Mouse (Mus musculus) kidney, postnatal 10 days (tissue): ENCODE results near the gene Klhl40.
A peak's percentile ranks its signal among the peaks of the same experiment; 100 is the strongest.

Source experiments
- DNase-seq: peaks from one replicate; pipeline ENCODE4 v3.0.0; 2021; ENCODE audit warnings: mixed read lengths

Gene Klhl40

DNA sequence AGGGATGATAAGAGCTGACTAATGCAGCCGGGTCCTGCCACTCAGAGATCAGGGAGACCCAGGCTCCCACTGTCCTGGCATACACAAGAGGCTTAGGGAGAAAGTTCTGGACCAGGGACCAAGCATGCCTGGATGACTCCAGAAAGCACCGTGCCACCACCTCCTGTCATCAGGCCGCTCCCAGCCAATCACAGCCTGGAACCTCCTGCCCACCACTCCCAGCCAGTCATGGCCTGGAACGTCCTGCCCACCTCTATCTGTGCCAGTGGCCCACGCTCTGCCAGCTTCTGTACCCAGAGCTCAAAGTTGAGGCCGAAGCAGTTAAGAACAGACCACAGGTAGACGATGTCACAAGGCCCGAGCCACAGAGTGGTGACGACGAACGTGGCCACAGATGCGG lies 7.4 kb downstream of the Klhl40 start:
- no peak for DNase-seq

DNA sequence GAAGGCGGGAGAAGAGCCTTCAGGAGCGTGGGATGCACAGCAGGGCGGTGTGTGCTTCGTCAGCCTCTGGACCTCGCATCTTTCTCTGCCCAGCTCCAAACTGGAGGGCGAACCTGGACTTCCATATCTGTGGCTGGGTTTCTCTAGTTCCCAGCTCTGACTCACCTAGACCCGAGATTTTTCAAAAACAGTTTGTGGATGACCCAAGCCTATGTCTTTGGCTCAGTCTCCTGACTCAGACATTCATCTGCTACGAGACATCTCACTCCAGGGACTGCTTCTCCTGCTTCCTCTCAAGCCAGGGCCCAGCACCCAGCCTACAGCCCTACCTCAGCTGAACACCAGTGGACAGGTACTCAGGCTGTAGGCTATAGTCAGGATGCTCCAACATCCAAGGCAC lies 7.9 kb downstream of the Klhl40 start:
- DNase-seq = no peak

DNA sequence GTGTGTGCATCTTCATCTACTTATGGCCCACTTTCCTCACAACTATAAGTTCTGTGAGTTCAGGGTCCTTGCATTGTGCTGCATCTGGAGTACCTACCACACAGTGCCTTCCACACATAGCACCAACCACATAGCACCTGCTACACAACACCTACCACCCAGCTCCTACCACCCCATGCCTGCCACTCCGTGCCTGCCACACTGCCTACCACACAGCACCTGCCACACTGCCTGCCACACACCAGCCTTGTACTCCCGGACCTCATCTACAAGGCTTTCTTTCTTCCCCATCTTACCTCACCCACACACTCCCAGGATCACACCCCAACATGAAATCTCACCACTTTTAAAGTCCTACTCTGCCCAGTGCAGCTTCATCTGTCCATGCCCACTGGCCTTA lies 9.0 kb downstream of the Klhl40 start:
- no peak for DNase-seq

DNA sequence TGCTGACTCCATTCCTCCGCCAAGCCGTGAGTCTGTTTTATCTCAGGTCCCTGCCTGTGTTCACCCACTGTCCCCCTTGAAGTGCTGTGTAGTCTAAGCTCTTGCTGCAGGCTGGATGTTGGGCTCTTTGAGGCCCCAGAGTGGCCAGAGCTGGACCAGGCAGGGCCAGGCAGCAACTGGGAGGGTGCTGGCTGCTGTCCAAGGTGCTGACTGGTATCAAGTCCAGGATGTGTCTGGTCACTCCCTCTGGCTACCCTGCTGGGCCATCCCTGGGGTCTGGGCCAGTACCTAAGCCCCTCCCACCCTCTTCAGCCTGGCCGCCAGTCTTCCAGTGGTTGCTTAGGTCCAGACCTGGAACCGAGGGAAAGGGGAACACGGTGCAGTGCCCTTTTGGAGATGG lies 13.8 kb downstream of the Klhl40 start:
- peak; percentile 89 for DNase-seq

DNA sequence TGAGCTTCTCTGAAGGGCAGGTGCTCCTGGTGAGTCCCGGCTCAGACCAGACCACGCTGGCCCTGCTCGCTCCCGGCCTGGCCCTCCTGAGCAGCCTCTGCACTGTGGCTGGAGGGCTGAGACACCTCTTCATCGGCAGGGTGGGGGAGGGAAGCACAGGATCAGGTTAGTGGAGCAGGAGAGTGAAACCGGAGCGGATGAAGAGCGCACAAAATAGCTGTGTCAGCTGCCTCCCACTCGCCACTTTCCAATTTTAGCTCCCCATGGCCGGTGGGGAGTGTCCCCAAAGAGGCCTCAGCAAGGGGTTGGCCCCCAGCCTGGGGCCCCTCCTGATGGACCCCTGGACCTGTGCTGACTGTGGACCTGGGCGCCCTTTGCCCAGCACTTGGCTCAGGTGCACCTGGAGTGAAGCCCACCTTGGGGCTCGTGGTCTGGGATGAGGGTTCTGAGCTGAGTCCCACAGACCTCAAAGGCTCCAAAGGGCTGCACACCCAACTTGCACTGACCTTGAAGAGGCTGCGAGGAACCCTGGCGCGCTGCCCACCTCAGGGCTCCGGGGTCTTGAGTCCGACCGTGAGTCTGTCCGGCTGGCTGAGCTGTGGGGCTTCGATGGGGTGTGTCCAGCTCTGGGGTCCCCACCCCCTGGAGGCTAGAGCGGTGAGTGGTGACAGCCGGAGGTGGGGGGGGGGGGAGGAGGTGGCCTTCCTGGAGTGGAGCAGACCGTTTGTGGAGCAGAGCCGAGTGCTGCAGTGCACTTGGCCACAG lies 14.5 kb downstream of the Klhl40 start, which contains the start of gene Hhatl:
TSS of gene Hhatl (minus strand) at position 751 of the 765 bp plus-strand sequence.
- DNase-seq = peak; percentile 31

DNA sequence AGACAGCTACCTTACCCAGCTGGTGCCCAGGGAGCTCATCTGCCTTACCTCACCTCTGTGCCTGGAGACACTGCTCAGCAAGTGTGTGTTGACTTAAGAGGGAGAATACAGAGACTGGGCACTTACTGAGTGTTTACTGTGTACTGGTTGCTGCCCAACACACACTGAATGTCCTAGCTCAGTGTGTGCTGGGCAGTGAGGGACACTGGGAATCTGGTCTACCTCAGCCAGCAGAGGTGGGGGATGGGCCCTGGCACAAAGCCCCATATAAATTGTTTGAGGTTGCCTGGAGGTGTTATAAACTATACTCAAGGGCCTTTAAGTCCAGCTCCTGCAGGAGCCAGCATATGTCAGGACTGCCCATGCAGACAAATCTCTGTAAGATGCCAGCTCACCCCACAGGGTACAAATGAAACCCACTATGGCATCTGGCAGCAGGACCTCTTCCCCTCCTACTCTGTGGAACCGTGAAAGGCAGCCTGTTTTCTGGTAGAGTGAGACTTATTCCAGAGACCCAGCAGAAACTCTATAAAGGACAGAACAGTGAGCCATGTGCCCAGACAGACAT lies 17.6 kb downstream of the Klhl40 start:
- no peak for DNase-seq

DNA sequence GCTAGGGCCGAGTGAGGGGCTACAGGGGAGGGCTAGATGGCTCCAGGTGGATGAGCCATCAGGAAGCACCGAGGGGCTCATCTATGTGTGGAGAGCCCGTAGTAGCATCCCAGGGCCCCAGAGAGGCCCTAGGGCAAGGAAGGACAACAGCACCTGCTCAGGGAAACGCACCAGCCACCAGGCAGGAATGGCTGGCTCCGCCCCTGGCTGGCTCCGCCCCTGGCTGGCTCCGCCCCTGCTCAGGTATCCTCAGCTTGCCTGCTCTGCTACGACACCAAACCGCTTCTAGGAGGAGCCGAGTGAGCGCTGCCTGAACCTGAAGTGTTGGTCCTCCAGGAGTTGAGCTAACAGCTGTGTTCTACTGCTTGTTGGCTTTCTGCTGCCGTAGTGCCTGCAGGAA lies 20.3 kb downstream of the Klhl40 start:
- DNase-seq = peak; percentile 54

DNA sequence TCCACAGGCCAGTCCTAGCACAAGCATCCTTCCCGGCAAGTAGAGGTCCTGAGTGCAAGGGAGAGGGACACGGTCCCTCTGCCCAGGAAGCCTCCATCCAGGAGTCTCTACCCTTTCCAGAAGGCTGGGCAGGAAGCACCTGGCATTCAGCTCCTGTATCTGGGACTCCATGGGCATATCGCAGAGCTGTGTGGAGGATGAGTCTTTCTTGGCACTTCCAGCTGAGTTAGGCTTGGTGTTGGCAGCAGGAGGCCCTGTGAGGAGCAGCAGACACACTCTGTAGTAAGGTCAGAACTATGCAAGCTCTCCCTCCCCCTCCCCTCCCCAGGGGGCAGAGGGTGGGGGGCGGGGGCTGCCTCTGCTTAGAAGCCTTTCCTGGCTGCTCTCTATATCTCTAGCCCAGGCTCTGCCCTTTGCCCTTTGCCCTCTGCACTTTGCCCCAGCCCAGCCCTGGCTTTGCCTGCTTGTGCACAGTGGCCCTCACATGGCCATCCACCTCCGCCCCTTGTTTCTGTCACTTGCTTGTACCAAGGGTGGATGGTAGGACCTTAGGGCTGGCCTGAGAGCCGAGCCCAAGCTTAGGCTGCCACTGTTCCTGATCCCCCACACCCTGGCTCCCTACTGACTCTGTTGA lies 21.6 kb downstream of the Klhl40 start:
- no peak for DNase-seq

DNA sequence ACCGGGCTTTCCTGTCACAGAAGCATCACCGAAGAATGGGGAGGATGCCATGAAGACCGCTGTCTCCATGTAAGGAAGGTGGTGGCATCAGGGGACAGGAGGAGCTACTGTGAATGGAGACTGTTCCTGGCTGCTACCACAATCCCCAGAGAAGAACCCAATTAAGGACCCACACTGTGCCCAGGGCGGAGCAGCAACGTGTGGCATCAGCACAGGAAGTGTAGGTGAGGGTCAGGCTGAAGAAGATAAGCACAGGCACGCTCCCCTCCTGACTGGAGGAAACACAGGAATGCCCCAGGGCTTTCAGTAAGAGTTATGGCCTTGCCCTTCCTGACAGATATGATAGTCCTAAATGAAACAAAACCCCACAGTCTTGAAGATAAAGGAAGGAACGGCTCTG lies 25.3 kb downstream of the Klhl40 start:
- DNase-seq = no peak

DNA sequence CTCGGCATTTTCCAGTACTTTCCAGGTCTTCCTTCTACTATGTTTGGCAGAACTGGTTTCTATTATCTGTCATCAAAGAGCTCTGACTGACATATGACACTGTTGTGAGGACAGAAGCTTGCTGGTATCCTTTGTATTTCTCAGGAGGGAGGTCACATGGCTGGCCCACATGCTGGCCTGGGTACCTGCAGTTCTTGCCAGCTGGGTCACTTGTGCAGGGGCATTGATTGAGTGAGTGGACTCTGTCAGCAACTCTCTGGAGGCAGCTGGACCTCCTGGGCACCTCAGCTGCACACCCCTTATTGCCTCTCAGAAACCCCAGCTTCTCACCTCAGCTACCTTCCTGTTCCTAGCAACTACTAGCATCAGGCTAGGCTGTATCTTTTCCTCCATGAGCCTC lies 30.1 kb downstream of the Klhl40 start:
- no peak for DNase-seq

DNA sequence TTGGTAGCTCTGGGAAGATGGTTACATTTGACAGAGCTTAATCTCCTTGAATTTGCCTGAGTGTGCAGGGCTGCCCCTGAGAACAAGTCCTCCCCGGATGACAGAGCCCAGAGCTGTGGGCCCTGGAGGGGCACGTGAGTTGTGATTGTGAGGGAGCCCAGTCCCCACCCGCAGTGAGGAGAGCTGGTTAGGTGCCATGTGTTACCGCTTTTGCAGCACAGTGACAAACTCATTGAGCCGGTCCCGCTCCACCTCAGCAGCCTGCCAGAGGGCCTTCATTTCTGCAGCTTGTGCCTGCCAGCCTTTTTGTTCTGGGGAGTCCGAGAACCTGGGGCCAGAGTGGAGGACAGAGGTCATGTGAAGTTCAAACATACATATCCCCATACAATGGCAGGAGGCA lies 30.5 kb downstream of the Klhl40 start:
- DNase-seq = no peak

DNA sequence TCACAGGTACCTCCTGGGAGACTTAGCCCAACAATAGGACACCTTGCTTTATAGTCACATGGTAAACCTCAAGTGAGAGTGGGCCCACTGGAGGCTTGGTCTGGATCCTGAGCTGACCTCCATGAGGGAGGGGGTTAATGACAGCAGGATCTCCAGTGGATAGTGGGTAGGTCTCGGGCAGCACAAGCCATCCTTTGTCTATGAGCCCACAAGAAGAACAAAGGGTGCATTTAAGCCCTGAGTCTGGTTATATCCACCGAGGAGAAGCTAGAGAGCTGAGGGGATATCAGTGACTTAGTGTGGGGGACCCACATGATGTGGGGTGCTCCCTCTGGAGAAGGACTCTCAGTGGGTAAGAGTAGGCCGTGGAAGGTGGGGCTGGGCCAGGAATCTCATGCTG lies 31.1 kb downstream of the Klhl40 start:
- DNase-seq = no peak

DNA sequence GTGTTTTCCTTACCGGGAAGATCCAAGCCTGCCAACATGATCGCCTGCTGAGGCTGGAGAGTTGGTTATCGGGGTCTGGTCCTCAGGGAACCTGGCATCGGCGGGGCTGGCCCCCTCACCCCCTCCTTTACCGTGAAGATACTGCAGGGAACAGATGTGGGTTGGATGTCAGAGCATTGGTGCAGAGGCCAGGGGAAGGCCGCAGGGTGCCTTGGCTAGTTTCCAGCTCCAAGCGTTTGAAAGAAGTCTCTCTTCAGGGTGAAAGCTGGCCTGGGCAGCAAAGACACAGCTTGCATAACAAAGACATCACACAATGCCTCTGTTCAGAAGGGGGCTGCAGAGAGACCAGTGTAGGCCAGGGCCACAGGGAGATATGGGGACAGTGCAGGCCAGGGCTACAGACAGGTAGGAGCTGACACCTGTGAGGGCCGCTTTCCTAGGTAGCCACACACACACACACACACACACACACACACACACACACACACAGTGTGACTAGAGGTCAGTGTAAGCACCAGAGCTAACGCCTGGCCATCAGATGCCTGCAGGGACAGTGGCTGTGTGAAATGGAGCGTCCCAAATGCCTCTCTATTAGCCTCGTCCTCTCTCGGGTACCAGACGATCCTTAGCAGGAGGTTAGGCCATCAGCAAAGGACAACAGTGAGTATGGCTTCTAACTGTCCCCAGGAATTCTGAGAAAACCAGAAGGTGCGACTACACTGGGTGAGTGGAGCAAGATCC lies 32.8 kb downstream of the Klhl40 start:
- no peak for DNase-seq

DNA sequence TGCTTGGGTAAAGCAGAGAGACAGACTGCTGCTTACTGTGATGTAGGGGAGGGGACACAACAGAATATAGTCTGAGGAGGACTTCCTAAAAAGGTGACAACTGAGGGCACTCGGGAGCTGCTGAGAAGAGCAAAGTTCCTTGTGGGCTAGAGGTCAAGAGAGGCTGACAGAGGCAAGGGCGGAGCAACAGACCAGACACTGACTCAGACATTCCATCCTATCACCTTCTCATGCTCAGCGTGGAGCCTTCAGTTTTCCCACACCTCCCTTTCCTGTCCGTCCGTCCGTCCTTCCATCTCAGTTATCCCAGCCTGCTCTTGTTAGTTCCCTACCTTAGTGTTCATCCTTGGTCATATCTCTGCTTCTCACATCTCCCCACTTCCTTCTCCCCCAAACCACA lies 37.8 kb downstream of the Klhl40 start:
- no peak for DNase-seq

DNA sequence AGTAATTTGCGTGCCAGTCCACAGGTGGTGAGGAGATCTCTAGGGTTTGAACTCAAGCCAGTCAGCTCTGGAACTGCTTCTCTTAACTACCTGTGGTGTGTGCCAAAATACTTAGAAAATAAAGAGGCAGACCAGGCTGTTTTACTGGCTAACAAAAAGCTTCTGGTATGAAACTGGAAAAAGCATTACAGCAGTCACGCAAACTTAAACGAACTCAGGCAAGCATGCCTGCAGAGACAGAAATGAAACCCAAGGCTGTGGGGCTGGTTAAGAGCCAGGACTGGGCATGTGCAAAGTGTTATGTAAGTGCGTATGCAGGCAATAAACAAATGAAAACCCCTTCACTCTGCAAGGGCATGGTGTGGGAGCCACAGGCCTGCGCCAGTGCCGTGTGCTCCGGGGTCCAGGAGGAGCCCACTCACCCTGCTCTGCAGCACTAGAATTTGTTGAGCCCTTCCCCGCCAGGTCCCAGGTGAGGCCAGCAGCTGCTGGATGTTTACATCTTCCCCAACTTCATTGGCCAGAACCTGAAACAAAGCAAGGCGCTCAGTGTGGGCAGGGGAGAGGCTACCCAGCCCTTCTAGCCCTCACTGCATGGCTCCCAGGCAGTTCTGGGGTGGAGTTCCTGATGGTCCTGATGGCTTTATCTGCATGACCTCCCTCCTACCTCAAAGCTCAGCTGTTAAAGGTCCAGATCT lies 41.8 kb downstream of the Klhl40 start:
- DNase-seq = no peak

DNA sequence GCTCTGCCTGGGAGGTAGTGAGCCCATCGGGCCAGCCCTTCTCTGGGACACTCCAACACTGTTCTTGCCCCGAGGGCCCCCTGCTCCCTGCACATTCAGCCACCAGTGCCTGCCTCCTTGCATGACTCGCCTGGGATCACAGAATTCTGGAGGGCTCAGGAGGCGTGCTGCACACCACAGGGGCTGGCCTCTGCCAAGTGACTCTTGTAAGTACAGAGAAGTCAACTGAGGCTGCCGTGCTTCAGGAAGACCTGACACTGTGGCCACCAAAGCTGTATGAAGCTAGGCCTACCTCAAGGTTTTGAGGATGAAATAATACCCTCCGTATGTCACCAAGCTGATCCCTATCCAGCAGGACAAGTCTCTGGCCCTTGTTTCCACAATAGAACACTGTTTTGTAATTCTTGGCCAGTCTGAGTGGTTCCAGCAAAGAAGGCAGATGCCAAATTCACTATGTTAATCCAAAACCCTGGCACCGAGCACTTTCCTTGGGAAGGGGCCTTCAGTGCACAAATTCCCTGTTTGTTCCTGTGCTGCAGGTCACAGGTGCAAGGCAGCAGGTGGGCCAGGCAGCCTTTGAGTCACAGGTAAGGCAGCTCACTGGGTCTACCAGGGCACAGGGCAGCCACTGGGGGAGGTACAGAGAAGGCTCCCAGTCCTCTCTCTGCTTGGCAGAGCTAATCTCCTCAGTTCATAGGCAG lies 42.5 kb downstream of the Klhl40 start:
- DNase-seq = no peak

DNA sequence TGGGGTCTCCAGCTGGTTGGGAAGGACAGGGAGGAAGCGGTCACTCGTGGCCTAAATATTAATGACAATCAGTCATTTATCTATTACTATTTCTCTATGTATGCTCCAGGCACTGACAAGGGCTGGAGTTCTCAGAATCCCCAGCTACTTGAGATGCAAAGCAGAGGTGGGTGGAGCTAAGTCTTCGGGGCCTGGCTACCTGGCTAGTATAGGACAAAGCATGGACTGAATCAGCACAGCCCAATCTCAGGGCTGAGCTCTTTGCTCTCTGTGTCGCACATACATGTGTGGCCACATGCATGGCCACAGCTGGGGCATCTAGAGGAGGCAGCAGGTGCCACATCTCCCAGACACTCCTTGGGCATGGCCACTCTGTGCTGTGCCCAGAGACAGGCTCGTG lies 43.4 kb downstream of the Klhl40 start:
- no peak for DNase-seq

DNA sequence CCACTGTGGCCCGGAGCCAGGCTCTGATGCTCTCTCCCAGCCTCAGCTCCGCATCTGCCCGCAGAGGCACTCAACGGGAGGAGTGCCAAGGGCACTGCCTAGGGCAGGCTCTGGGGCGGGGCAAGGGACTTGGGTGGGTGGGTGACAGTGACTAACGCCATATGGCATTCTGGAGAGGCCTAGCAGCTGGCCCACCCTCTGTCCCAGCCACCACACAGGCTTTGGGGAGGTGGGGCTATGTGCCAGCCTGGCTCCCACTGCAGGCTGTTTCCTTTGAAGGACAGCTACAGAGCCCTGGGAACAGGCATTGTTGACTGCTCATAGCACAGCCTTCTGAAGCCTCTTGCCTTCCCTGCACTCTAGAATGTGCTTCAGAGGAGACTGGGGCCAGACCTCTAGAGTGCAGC lies 45.2 kb downstream of the Klhl40 start:
- no peak for DNase-seq

DNA sequence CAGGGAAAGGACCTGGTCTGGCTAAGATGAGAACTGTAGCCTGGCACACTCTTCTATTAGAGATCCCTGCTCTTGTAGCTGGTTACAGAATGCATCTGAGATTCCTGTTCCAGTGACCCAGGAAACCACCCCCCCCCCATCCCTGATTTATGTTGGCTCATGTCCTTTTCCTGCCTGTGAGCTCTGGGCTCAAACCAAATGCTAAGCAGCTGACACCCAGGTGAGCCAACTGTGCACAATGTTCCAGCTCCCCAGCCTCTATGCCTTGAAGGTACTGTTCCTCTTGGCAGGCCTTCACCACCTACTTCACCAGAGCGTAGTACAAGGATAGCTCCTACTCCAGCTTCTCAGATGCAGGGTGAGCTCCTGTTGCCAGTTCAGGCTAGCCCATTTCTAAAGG lies 45.6 kb downstream of the Klhl40 start:
- no peak for DNase-seq

DNA sequence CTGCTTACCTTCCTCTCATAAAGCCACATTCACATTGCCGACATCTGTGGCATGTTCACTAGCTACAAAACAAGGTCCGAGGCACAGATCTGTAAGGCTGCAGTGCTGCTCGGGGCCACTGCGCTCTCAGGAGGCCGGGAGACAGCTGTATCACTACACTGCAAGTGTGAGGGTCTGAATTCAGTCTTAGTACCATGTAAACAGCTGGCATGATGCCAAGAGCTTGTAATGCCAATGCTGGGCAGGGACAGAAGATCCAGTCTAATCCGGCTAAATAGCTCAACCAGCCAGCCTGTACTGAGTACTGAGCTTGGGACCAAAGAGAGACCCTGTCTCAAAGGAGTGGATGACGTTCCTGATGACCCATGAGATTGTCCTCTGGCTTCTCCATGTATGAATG lies 46.6 kb downstream of the Klhl40 start:
- no peak for DNase-seq

DNA sequence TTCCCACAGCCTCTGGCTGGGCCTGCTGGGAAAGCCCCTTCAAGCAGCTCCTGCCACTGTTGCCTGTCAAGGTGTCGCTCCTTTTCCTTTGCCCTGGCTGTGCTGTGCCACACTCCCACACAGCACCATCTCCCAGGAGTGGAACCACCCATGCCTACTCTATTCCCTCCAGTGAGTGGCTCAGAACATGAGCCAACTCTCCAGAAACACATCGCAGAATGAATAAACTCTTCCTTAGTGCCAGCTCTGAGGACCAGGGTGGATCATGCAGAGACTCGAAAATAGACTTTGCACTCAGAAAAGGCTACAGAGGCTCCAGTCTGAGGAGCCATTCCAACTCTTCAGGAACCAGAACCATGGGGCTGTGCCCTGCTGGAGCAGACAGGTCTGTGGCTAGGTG lies 48.9 kb downstream of the Klhl40 start:
- no peak for DNase-seq

DNA sequence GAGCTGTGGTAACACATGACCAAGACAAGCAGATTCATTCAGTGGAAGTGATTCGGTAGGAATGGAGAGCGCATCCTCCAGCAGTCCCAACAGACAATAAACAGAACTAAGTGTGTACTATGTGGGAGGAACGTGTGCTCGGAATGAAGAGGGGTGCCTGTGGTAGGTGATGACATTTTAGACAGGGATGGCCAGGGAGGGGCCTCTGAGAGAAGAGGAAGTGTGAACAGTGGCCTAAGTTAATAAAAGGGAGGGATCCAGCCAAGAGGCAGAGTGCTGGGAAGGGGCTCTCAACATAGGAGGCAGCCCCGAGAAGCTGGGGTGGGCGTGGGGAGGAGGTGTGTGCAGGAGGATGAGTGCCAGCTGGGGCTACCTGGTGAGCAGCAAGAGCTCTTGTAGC lies 50.9 kb downstream of the Klhl40 start:
- no peak for DNase-seq
